Mouse (Mus musculus) heart, postnatal 0 days (tissue): Measurements from ENCODE around the gene Pprc1. TPM values are rescaled to one million over a fixed set of nuclear protein-coding genes. Genes with fewer than 3 reads are reported as not detected.

ENCODE experiments used
- ATAC-seq: fragments of 200-750 bp; cut with Nextera tagmentation; 2 replicates; pipeline ENCODE4 v1.8.0; 2017; ENCODE audit warnings: low read depth, moderate number of reproducible peaks, moderate library complexity; ENCODE audit not compliant: insufficient read depth
- DNase-seq: peaks from one replicate; pipeline ENCODE4 v3.0.0-alpha.2; 2016; ENCODE audit warnings: low spot score
- H3K27ac ChIP-seq: fragments of 300-500 bp; sonication (generic); 2 replicates; pipeline ENCODE4 v1.5.1; 2014; ENCODE audit warnings: low read depth, mild to moderate bottlenecking
- H3K27me3 ChIP-seq: fragments of 300-500 bp; sonication (generic); 2 replicates; pipeline ENCODE4 v1.6.1; 2014; ENCODE audit warnings: low read length, mixed read lengths; ENCODE audit not compliant: control insufficient read depth, insufficient read depth
- H3K36me3 ChIP-seq: fragments of 300-500 bp; sonication (generic); replicated peaks from 2 replicates; pipeline ENCODE4 v1.6.1; 2014; ENCODE audit warnings: low read length, mixed read lengths; ENCODE audit not compliant: control insufficient read depth, insufficient read depth
- H3K4me1 ChIP-seq: fragments of 300-500 bp; sonication (generic); 2 replicates; pipeline ENCODE4 v1.6.1; 2014; ENCODE audit warnings: antibody characterized with exemption; ENCODE audit not compliant: control insufficient read depth, insufficient read depth
- H3K4me2 ChIP-seq: fragments of 300-500 bp; sonication (generic); 2 replicates; pipeline ENCODE4 v1.6.1; 2014; ENCODE audit warnings: low read depth, mild to moderate bottlenecking, low read length, moderate library complexity
- H3K4me3 ChIP-seq: fragments of 300-500 bp; sonication (generic); 2 replicates; pipeline ENCODE4 v1.5.1; 2014; ENCODE audit warnings: low read depth, low read length
- H3K9ac ChIP-seq: fragments of 300-500 bp; sonication (generic); replicated peaks from 2 replicates; pipeline ENCODE4 v1.6.1; 2014; ENCODE audit warnings: low read depth, low read length, mixed read lengths
- H3K9me3 ChIP-seq: fragments of 300-500 bp; sonication (generic); replicated peaks from 2 replicates; pipeline ENCODE4 v1.6.1; 2016; ENCODE audit warnings: low read length; ENCODE audit not compliant: control insufficient read depth
- CTCF ChIP-seq: IDR thresholded peaks from 2 replicates; pipeline ENCODE4 v1.5.1; 2016; ENCODE audit warnings: antibody characterized with exemption, control low read depth, low read depth
- EP300 ChIP-seq: IDR thresholded peaks from 2 replicates; pipeline ENCODE4 v1.6.1; 2016; ENCODE audit warnings: antibody characterized with exemption, low read depth
- WGBS: fragments of 180-500 bp; shearing (Covaris S2); extraction: QIAGEN DNeasy Blood & Tissue Kit; methylation state at CpG from one replicate; pipeline ENCODE4 v1.1.7; 2014; 5-methylcytosine and 5-hydroxymethylcytosine counted together
- polyA plus RNA-seq: library from polyadenylated mRNA; unstranded; fragments of >200 nt; fragmentation: Nextera tagmentation; extraction: Ambion mirVana; gene quantifications from 2 replicates; pipeline ENCODE4 v1.2.1, GENCODE M21; 2015
- total RNA-seq: library from RNA; depleted of rRNA; stranded (reverse); fragments of >200 nt; gene quantifications from 2 replicates; pipeline ENCODE4 v1.2.3, GENCODE M21; 2014; ENCODE audit warnings: low replicate concordance

The Pprc1 gene
- total and polyA plus RNA-seq, 2 experiments from 2014 or later, result 6.5 to 6.8 TPM

DNA sequence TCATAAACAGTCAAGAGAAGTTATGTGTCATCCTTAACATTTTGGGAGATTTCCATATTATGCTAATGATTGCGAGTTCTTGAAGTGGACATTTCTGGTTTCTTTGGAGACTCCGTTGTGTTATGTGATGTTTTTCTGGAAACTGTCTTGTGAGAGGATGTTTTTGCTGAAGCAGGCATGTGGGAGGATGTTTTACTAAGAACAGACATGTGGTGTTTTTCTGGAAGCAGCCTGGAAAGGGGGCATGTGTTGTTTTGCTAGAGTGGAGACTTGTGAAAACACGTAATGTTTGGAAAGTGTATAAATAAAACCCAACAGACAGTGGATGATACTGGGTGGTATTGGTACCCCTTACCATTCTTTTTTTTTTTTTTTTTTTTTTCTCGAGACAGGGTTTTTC lies 50.6 kb downstream of the Pprc1 start:
- Histone ChIP-seq H3K4me3 (no peak overlapping the region), H3K4me1 (no peaks in the 10 kb centered on the region), H3K36me3 (no peaks in the 10 kb centered on the region), H3K4me2 (no peak overlapping the region), H3K9ac (no peak overlapping the region), H3K27ac (no peak overlapping the region), H3K27me3 (no peaks in the 10 kb centered on the region), H3K9me3 (peaks cover 5% of the 10 kb centered on the region; the same call in 1 of the 2 replicates)
- TF ChIP-seq EP300 (no peak), CTCF (no peak)
- 68% methylated on average over 3 of the region's 4 CpGs for WGBS
- ATAC-seq (no peak), DNase-seq (no peak)

DNA sequence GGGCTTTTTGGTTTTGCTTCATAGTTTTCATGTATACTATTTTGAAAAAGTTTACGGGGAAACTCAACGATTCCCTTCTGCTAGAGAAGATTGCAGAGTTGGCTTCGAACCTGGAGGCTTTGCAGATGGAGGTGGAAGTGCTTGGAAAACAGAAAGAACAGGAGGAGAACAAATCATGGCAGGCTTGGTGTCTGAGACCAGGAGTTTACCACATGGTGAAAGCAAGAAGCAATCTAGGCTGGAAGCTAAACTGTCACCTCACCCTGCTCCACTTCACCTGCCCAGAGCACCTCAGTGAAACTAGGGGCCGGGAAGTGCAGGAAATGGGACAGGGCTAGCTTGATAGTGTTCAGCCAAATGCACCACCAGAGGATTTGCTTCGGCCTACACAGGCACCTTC lies 51.7 kb downstream of the Pprc1 start:
- Histone ChIP-seq H3K36me3 (no peaks in the 10 kb centered on the region), H3K9me3 (peaks cover 5% of the 10 kb centered on the region; the same call in 1 of the 2 replicates), H3K4me1 (no peaks in the 10 kb centered on the region), H3K4me3 (no peak overlapping the region), H3K9ac (no peak overlapping the region), H3K27me3 (no peaks in the 10 kb centered on the region), H3K4me2 (no peak overlapping the region), H3K27ac (no peak overlapping the region)
- ATAC-seq, result no peak
- WGBS, result 87% methylated on average over 5 of the region's 5 CpGs
- TF ChIP-seq EP300 (no peak), CTCF (no peak)
- DNase-seq, result no peak

DNA sequence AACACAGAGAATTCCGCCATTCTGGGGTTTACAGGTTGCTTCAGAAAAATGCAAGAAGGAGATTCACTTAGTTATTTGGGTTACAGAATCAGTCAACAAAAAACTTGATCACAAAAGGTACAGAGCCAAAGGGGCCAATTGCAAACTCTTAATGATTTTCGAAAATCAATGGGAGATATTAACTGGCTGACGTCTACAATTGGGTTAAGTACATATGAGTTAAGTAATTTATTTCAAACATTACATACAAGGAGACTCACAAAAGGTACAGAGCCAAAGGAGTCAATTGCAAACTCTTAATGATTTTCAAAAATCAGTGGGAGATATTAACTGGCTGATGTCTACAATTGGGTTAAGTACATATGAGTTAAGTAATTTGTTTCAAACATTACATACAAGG lies 54.9 kb downstream of the Pprc1 start:
- ATAC-seq (no peak), DNase-seq (no peak)
- Histone ChIP-seq H3K9me3 (peaks cover 5% of the 10 kb centered on the region; the same call in 1 of the 2 replicates), H3K27me3 (no peaks in the 10 kb centered on the region), H3K36me3 (no peaks in the 10 kb centered on the region), H3K4me2 (no peak overlapping the region), H3K27ac (no peak overlapping the region), H3K9ac (no peak overlapping the region), H3K4me1 (no peaks in the 10 kb centered on the region), H3K4me3 (no peak overlapping the region)
- TF ChIP-seq CTCF (no peak), EP300 (no peak)
- WGBS, result 85% methylated on average over 3 of the region's 3 CpGs

DNA sequence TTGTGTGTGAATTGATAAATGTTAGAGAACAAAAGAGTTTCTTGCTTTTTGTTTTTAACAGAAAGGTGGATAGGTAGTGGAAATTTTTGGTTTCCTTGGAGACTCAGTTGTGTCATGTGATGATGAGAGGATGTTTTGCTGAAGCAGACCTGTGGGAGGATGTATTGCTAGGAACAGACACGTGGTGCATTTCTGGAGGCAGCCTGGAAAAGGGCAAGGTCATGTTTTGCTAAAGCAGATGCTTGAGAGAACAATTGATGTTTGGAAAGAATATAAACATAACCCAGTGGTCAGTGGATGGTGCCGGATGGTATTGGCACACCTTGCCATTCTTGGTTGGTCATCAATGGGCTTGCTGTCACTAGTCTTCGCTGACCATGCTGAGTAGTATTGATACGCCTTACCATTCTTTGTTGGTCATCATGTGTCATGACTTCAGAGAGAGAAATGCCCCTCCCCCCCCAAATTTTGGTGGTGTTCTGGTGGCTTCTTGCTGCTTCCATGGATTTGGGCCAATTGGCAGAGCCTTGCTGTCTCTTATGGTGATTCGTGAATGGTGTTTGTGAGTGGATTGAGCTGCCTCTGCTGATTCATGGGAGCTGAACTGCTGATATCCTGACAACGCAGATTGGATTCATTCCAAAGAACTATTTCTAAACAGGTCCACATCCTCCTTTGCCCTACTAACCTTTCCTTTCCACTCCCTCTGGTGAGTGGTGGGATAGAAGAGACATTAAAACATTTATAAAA lies 58.9 kb downstream of the Pprc1 start:
- Histone ChIP-seq H3K9ac (no peak overlapping the region), H3K9me3 (no peaks in the 10 kb centered on the region), H3K4me2 (no peak overlapping the region), H3K4me1 (no peaks in the 10 kb centered on the region), H3K36me3 (no peaks in the 10 kb centered on the region), H3K27ac (no peak overlapping the region), H3K4me3 (no peak overlapping the region), H3K27me3 (no peaks in the 10 kb centered on the region)
- WGBS, result 60% methylated on average over 6 of the region's 6 CpGs
- no peak for TF ChIP-seq CTCF
- no peak for TF ChIP-seq EP300
- no peak for ATAC-seq
- DNase-seq, result no peak

DNA sequence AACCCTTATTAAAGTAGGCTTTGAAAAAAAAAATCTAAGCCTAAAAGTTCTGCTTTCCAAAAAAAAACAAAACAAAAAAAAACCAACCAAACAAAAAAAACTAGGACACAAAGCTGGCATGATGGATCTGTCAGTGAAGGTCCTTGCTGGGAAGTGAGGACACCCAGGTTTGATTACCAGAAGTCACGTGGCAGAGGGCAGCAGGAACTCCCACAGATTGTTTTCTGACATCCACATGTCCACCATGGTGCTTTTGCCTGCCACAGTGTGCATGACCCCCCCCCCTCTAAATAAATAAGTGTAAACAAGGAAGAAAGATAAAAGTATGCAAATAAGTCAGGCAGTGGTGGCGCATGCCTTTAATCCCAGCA lies 59.5 kb downstream of the Pprc1 start:
- WGBS, result 67% methylated on average over 2 of the region's 2 CpGs
- H3K9me3 ChIP-seq, result no peaks in the 10 kb centered on the region
- no peaks in the 10 kb centered on the region for H3K36me3 ChIP-seq
- H3K27ac ChIP-seq, result no peak overlapping the region
- DNase-seq, result no peak
- no peak for ATAC-seq
- TF ChIP-seq EP300, result no peak
- TF ChIP-seq CTCF, result no peak
- H3K4me2 ChIP-seq, result no peak overlapping the region
- no peaks in the 10 kb centered on the region for H3K4me1 ChIP-seq
- H3K4me3 ChIP-seq, result no peak overlapping the region
- H3K27me3 ChIP-seq, result no peaks in the 10 kb centered on the region
- no peak overlapping the region for H3K9ac ChIP-seq

DNA sequence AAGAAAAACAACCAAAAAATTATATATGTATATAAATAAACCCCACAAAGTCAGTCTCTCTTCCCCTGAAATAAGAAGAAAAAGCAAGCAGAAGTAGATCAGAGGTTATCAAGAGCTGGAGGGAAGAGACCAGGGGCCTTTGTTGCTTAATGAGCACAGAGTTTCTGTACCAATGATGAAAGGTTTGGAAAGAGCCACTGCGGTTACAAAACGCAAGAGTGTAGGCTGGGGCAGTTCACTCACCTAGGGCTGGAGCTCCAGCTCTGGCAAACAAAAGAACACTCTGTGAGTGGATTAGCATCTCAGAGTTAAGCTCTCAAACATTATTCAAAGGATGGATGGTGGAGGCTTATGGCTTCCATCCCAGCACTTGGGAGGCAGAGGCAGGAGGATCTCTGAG lies 65.5 kb downstream of the Pprc1 start:
- no peak overlapping the region for H3K9ac ChIP-seq
- no peaks in the 10 kb centered on the region for H3K36me3 ChIP-seq
- H3K27ac ChIP-seq, result no peak overlapping the region
- WGBS, result 79% methylated on average over 2 of the region's 2 CpGs
- H3K9me3 ChIP-seq, result no peaks in the 10 kb centered on the region
- no peak overlapping the region for H3K4me2 ChIP-seq
- H3K27me3 ChIP-seq, result no peaks in the 10 kb centered on the region
- ATAC-seq (no peak), DNase-seq (no peak)
- no peaks in the 10 kb centered on the region for H3K4me1 ChIP-seq
- TF ChIP-seq CTCF, result no peak
- no peak for TF ChIP-seq EP300
- no peak overlapping the region for H3K4me3 ChIP-seq
